Mouse (Mus musculus): ENCODE measurements around the gene Myo18a. TPM values are rescaled to one million over a fixed set of nuclear protein-coding genes. Genes with fewer than 3 reads are reported as not detected.
A peak's percentile ranks its signal among the peaks of the same experiment; 100 is the strongest.

Myo18a gene
- polyA plus RNA-seq, 1 experiment from 2014 or later = 29.7 TPM

DNA sequence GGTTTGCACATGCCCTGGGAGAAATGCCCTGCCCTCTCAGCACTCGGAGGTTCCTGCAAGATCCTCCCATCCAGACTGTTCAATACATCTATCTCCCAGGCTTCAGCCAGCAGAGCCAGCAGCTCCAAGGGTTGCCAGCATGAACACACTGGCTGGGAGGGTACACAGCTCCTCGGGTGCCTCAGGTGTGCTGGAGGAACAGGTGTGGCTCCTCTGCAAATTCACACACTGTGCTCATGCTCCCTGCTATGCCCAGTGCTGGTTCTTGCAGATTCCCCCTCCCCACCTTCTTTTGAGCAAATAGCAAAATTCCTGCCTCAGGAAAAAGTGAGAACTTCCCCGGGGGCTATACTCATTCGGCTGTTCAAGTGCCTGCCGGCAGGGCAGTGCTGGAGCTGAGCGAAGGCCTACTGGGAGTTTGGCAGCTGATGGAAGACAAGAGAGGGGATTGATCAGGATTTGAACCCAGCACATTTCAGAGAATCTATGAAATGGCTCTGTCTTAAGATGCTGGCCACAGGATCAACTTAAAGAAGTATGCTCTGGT is 111.7 kb downstream of the Myo18a start:
- H3K4me1 ChIP-seq (replicated peaks) = peaks cover 52% of the 10 kb centered on the region
- 63% methylated on average over 6 of the region's 6 CpGs for WGBS
- peaks cover 52% of the 10 kb centered on the region for H3K27me3 ChIP-seq (ENCODE audit: insufficient read depth, poor library complexity, severe bottlenecking)
- H3K4me3 ChIP-seq = no peak overlapping the region
- no peak for DNase-seq (ENCODE audit: low spot score)
- H3K27ac ChIP-seq = peak overlapping the region; percentile 9; the same call in 1 of the 2 replicates
- no peaks in the 10 kb centered on the region for H3K36me3 ChIP-seq
- H3K9me3 ChIP-seq = no peaks in the 10 kb centered on the region

DNA sequence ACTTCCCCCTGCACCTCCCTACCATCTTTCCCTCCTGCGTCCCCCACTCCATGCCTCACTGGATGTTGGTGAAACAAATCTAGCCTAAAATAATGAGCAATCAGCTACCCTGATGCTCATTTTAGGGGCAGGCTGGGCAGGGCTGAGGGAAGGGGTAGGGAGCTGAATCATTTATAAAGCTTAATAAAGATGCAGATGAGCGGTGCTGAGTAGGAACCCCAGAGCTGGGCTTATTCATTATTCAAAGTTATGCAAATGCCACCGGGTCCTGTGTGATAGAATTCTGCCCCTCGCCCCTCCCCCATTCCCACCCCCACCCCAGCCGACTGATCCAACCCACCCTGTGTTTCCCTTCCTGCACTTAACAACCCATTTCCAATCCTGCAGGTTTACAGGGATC is 112.2 kb downstream of the Myo18a start:
- H3K36me3 ChIP-seq = no peaks in the 10 kb centered on the region
- H3K9me3 ChIP-seq = no peaks in the 10 kb centered on the region
- H3K4me1 ChIP-seq (replicated peaks) = peaks cover 52% of the 10 kb centered on the region
- H3K27ac ChIP-seq = 0 out of 2 replicates have a peak overlapping the region, but pooled peaks have one; percentile 54
- H3K27me3 ChIP-seq (ENCODE audit: insufficient read depth, poor library complexity, severe bottlenecking) = peaks cover 56% of the 10 kb centered on the region
- H3K4me3 ChIP-seq = no peak overlapping the region
- 54% methylated on average over 5 of the region's 5 CpGs for WGBS
- DNase-seq (ENCODE audit: low spot score) = no peak

GRCm38 (mm10) chr11:77875847-77876759 is 113.1 kb downstream of the Myo18a start:
- peaks cover 48% of the 10 kb centered on the region for H3K27me3 ChIP-seq (ENCODE audit: insufficient read depth, poor library complexity, severe bottlenecking)
- no peak for DNase-seq (ENCODE audit: low spot score)
- no peaks in the 10 kb centered on the region for H3K36me3 ChIP-seq
- 63% methylated on average over 26 of the region's 26 CpGs for WGBS
- H3K4me3 ChIP-seq = no peak overlapping the region
- no peaks in the 10 kb centered on the region for H3K9me3 ChIP-seq
- H3K4me1 ChIP-seq (replicated peaks) = peaks cover 54% of the 10 kb centered on the region
- H3K27ac ChIP-seq = peak overlapping the region; percentile 54

DNA sequence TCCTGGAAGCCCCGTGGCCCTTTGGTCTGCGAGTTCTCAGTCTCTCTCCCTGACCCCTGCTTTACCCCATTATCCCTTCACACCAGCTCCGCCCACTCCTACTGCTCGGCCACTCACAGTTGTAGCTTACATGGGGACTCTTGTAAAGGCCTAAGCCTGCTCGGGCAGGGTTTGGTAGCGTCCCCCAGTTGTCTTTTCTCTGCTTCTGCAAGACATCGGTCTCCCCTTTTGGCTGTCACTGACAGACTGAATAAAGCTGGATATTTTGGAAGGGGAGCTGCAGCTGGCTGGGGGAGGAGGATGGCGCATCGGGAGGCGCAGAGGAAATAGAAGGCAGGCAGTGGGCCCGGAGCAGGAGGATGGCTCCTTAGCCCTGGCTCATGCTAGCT is 113.7 kb downstream of the Myo18a start:
- Histone ChIP-seq H3K36me3 (no peaks in the 10 kb centered on the region), H3K4me1 (replicated peaks) (peaks cover 55% of the 10 kb centered on the region), H3K9me3 (no peaks in the 10 kb centered on the region), H3K27me3 (ENCODE audit: insufficient read depth, poor library complexity, severe bottlenecking) (peaks cover 49% of the 10 kb centered on the region), H3K27ac (peak overlapping the region; percentile 54), H3K4me3 (0 out of 2 replicates have a peak overlapping the region, but pooled peaks have one; percentile 6)
- 50% methylated on average over 11 of the region's 11 CpGs for WGBS
- DNase-seq (ENCODE audit: low spot score) = no peak

- H3K9me3 ChIP-seq = no peaks in the 10 kb centered on the region
- H3K36me3 ChIP-seq = peaks cover 7% of the 10 kb centered on the region; the same call in 1 of the 2 replicates
- DNase-seq (ENCODE audit: low spot score) = no peak
- H3K4me1 ChIP-seq (replicated peaks) = peaks cover 76% of the 10 kb centered on the region
- 28% methylated on average over 10 of the region's 10 CpGs for WGBS
- peaks cover 30% of the 10 kb centered on the region for H3K27me3 ChIP-seq (ENCODE audit: insufficient read depth, poor library complexity, severe bottlenecking)
- peak overlapping the region; percentile 87 for H3K27ac ChIP-seq
- peak overlapping the region; percentile 33 for H3K4me3 ChIP-seq
Measured at GRCm38 (mm10) chr11:77884524-77885245, 121.6 kb downstream of the Myo18a start.

- peak overlapping the region; percentile 87 for H3K27ac ChIP-seq
- H3K27me3 ChIP-seq (ENCODE audit: insufficient read depth, poor library complexity, severe bottlenecking) = peaks cover 30% of the 10 kb centered on the region
- peak overlapping the region; percentile 33 for H3K4me3 ChIP-seq
- DNase-seq (ENCODE audit: low spot score) = peak; percentile 84
- H3K36me3 ChIP-seq = peaks cover 7% of the 10 kb centered on the region; the same call in 1 of the 2 replicates
- no peaks in the 10 kb centered on the region for H3K9me3 ChIP-seq
- 24% methylated on average over 8 of the region's 8 CpGs for WGBS
- H3K4me1 ChIP-seq (replicated peaks) = peaks cover 79% of the 10 kb centered on the region
Measured at GRCm38 (mm10) chr11:77885246-77885575, 122.2 kb downstream of the Myo18a start.

GRCm38 (mm10) chr11:77887373-77887960 is 124.4 kb downstream of the Myo18a start:
- H3K27me3 ChIP-seq (ENCODE audit: insufficient read depth, poor library complexity, severe bottlenecking) = peaks cover 31% of the 10 kb centered on the region
- H3K9me3 ChIP-seq = no peaks in the 10 kb centered on the region
- peak overlapping the region; percentile 23 for H3K4me3 ChIP-seq
- peaks cover 83% of the 10 kb centered on the region for H3K4me1 ChIP-seq (replicated peaks)
- peak; percentile 80 for DNase-seq (ENCODE audit: low spot score)
- 26% methylated on average over 17 of the region's 17 CpGs for WGBS
- peak overlapping the region; percentile 87 for H3K27ac ChIP-seq
- H3K36me3 ChIP-seq = 0 out of 2 replicates have a peak, but pooled peaks cover 4% of the 10 kb centered on the region

DNA sequence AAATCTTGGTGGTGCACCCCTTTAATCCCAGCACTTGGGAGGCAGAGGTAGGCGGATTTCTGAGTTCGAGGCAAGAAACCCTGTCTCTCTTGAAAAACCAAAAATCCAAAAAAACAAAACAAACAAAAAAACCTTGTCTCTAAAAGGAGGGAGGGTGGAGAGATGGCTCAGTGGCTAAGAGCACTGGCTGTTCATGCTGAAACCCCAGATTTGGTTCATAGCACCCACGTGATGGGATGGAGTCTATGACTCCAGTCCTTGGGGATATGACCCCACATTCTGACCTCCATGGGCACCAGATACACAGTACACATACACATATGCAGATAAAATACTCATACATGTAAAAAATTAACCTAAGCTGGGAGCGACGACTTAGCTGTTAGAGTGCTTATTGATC is 125.8 kb downstream of the Myo18a start:
- DNase-seq (ENCODE audit: low spot score) = no peak
- Histone ChIP-seq H3K4me1 (replicated peaks) (peaks cover 90% of the 10 kb centered on the region), H3K36me3 (no peaks in the 10 kb centered on the region), H3K4me3 (no peak overlapping the region), H3K27ac (peak overlapping the region; percentile 56; the same call in 1 of the 2 replicates), H3K27me3 (ENCODE audit: insufficient read depth, poor library complexity, severe bottlenecking) (peaks cover 22% of the 10 kb centered on the region), H3K9me3 (no peaks in the 10 kb centered on the region)
- 88% methylated on average over 5 of the region's 5 CpGs for WGBS

- Histone ChIP-seq H3K4me1 (replicated peaks) (peaks cover 90% of the 10 kb centered on the region), H3K36me3 (no peaks in the 10 kb centered on the region), H3K27ac (no peak overlapping the region), H3K4me3 (no peak overlapping the region), H3K27me3 (ENCODE audit: insufficient read depth, poor library complexity, severe bottlenecking) (peaks cover 20% of the 10 kb centered on the region), H3K9me3 (no peaks in the 10 kb centered on the region)
- no peak for DNase-seq (ENCODE audit: low spot score)
- 65% methylated on average over 1 of the region's 2 CpGs for WGBS
Measured at GRCm38 (mm10) chr11:77889484-77889883, 126.4 kb downstream of the Myo18a start.

DNA sequence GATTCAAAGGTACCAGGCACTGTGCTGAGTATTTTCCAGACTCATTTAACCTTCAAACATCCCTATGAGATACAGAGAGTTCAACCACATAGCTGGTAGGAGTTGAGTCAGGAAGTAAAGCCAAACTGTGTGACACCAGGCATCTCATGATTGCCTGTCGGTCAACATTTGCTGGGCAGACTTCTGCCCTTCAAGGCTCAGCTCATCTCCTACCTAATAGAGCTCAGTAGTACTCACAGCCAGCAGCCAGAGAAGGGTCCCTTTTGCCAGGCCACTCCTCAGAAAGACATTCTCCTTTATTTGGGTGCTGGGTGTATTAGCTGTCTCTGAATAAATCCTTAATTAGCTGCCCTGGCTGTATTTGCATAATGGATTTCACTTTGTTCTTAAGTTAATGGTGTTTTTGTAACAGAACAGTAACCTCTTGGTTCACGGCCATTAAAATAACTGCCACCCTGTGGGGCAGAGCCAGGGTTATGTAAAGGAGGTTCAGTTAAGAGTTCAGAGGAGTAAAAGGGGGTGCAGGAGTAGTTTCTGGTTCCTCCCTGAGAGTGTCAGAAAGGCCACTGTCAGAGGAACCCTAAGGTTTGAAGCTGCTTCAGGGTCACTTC is 127.7 kb downstream of the Myo18a start:
- no peaks in the 10 kb centered on the region for H3K9me3 ChIP-seq
- peaks cover 89% of the 10 kb centered on the region for H3K4me1 ChIP-seq (replicated peaks)
- DNase-seq (ENCODE audit: low spot score) = no peak
- H3K27me3 ChIP-seq (ENCODE audit: insufficient read depth, poor library complexity, severe bottlenecking) = peaks cover 30% of the 10 kb centered on the region
- H3K27ac ChIP-seq = peak overlapping the region; percentile 53; the same call in 1 of the 2 replicates
- H3K36me3 ChIP-seq = no peaks in the 10 kb centered on the region
- WGBS = 58% methylated on average over 2 of the region's 2 CpGs
- no peak overlapping the region for H3K4me3 ChIP-seq

DNA sequence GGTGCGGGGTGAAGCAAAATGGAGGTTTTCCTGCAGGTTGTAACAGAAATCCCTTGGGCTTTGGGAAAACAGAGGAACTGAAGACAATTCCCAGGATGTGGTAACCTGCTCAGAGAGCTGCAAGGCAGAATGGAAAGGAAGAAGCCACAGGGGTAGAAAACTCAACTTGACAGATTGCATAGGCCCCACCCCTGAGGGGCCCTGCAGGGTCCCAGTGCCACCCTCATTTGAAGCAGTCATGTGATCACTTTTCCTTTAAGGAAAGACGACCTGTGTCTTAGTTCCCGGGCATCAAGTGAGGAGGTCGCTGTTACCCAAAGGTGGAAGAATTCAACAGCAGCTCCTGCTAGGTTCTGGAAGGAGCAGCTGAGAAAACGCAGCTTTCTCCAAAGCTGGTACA is 129.8 kb downstream of the Myo18a start:
- DNase-seq (ENCODE audit: low spot score) = no peak
- Histone ChIP-seq H3K36me3 (no peaks in the 10 kb centered on the region), H3K9me3 (no peaks in the 10 kb centered on the region), H3K27ac (peak overlapping the region; percentile 95), H3K4me3 (peak overlapping the region; percentile 38), H3K4me1 (replicated peaks) (peaks cover 89% of the 10 kb centered on the region), H3K27me3 (ENCODE audit: insufficient read depth, poor library complexity, severe bottlenecking) (peaks cover 51% of the 10 kb centered on the region)
- 11% methylated on average over 5 of the region's 5 CpGs for WGBS

GRCm38 (mm10) chr11:77893283-77893682 is 130.2 kb downstream of the Myo18a start:
- peaks cover 89% of the 10 kb centered on the region for H3K4me1 ChIP-seq (replicated peaks)
- peaks cover 55% of the 10 kb centered on the region for H3K27me3 ChIP-seq (ENCODE audit: insufficient read depth, poor library complexity, severe bottlenecking)

More at GRCm38 (mm10) chr11:77893283-77893682, 130.2 kb downstream of the Myo18a start:
- no peaks in the 10 kb centered on the region for H3K36me3 ChIP-seq
- DNase-seq (ENCODE audit: low spot score) = no peak
- 15% methylated on average over 6 of the region's 6 CpGs for WGBS
- H3K9me3 ChIP-seq = no peaks in the 10 kb centered on the region
- peak overlapping the region; percentile 95 for H3K27ac ChIP-seq
- peak overlapping the region; percentile 38 for H3K4me3 ChIP-seq

Data from hindbrain, embryonic 10.5 days (tissue).